Mouse (Mus musculus): ENCODE measurements around the gene Ski. TPM values are rescaled to one million over a fixed set of nuclear protein-coding genes. Genes with fewer than 3 reads are reported as not detected.

Gene Ski
- 14.3 and 15.4 TPM in 2 replicates for polyA plus RNA-seq (2014; fragmentation: Nextera tagmentation; extraction: Ambion mirVana)

- H3K9me3 ChIP-seq (ENCODE audit: control insufficient read depth, low read length) = no peaks in the 10 kb centered on the region
- H3K27me3 ChIP-seq (ENCODE audit: control insufficient read depth, insufficient read depth, low read length) = no peaks in the 10 kb centered on the region
- no peaks in the 10 kb centered on the region for H3K36me3 ChIP-seq (ENCODE audit: control insufficient read depth, insufficient read depth, low read length)
- DNase-seq (no peak), ATAC-seq (ENCODE audit: low FRiP score, low TSS enrichment) (no peak)
- peak within 1 kb of the TSS; percentile 94 for H3K9ac ChIP-seq (replicated peaks; ENCODE audit: low read length)
- H3K4me1 ChIP-seq (ENCODE audit: control insufficient read depth, insufficient read depth, low read length) = peaks cover 44% of the 10 kb centered on the region
- 2% methylated on average over 26 of the region's 63 CpGs for WGBS
- H3K27ac ChIP-seq (replicated peaks; ENCODE audit: low read depth, low read length) = peak within 1 kb of the TSS; percentile 93
- H3K4me3 ChIP-seq (replicated peaks; ENCODE audit: low read depth, low read length) = peak within 1 kb of the TSS; percentile 82
- H3K4me2 ChIP-seq (ENCODE audit: low read length) = peak within 1 kb of the TSS; percentile 100
These were observed at the start of gene Ski for GRCm38 (mm10) chr4:155222552-155222840. Gene Ski, minus strand, starts transcription at chr4:155222592.

- H3K36me3 ChIP-seq (ENCODE audit: control insufficient read depth, insufficient read depth, low read length) = peaks cover 30% of the 10 kb centered on the region; the same call in 1 of the 2 replicates
- H3K9me3 ChIP-seq (ENCODE audit: control insufficient read depth, low read length) = no peaks in the 10 kb centered on the region
- DNase-seq (peak; percentile 65), ATAC-seq (ENCODE audit: low FRiP score, low TSS enrichment) (no peak)
- no peak overlapping the region for H3K9ac ChIP-seq (replicated peaks; ENCODE audit: low read length)
- no peaks in the 10 kb centered on the region for H3K4me1 ChIP-seq (ENCODE audit: control insufficient read depth, insufficient read depth, low read length)
- no peak overlapping the region for H3K4me3 ChIP-seq (replicated peaks; ENCODE audit: low read depth, low read length)
- 35% methylated on average over 5 of the region's 5 CpGs for WGBS
- H3K27me3 ChIP-seq (ENCODE audit: control insufficient read depth, insufficient read depth, low read length) = no peaks in the 10 kb centered on the region
- H3K27ac ChIP-seq (replicated peaks; ENCODE audit: low read depth, low read length) = no peak overlapping the region
- no peak overlapping the region for H3K4me2 ChIP-seq (ENCODE audit: low read length)
These were observed 46.0 kb upstream of the Ski start for GRCm38 (mm10) chr4:155268382-155268781.

- no peak for DNase-seq
- Histone ChIP-seq H3K4me1 (ENCODE audit: control insufficient read depth, insufficient read depth, low read length) (no peaks in the 10 kb centered on the region), H3K27ac (replicated peaks; ENCODE audit: low read depth, low read length) (no peak overlapping the region), H3K27me3 (ENCODE audit: control insufficient read depth, insufficient read depth, low read length) (no peaks in the 10 kb centered on the region), H3K36me3 (ENCODE audit: control insufficient read depth, insufficient read depth, low read length) (peaks cover 28% of the 10 kb centered on the region; the same call in 1 of the 2 replicates), H3K9ac (replicated peaks; ENCODE audit: low read length) (no peak overlapping the region), H3K4me2 (ENCODE audit: low read length) (no peak overlapping the region), H3K9me3 (ENCODE audit: control insufficient read depth, low read length) (no peaks in the 10 kb centered on the region), H3K4me3 (replicated peaks; ENCODE audit: low read depth, low read length) (no peak overlapping the region)
- 68% methylated on average over 12 of the region's 12 CpGs for WGBS
- ATAC-seq (ENCODE audit: low FRiP score, low TSS enrichment) = no peak
These were observed 45.3 kb upstream of the Ski start for GRCm38 (mm10) chr4:155267639-155268175.

- H3K9me3 ChIP-seq (ENCODE audit: control insufficient read depth, low read length) = no peaks in the 10 kb centered on the region
- peaks cover 27% of the 10 kb centered on the region; the same call in 1 of the 2 replicates for H3K36me3 ChIP-seq (ENCODE audit: control insufficient read depth, insufficient read depth, low read length)
- no peaks in the 10 kb centered on the region for H3K4me1 ChIP-seq (ENCODE audit: control insufficient read depth, insufficient read depth, low read length)
- no peak overlapping the region for H3K4me2 ChIP-seq (ENCODE audit: low read length)
- H3K27ac ChIP-seq (replicated peaks; ENCODE audit: low read depth, low read length) = no peak overlapping the region
- DNase-seq = no peak
- no peak for ATAC-seq (ENCODE audit: low FRiP score, low TSS enrichment)
- H3K4me3 ChIP-seq (replicated peaks; ENCODE audit: low read depth, low read length) = no peak overlapping the region
- 87% methylated on average over 7 of the region's 7 CpGs for WGBS
- no peaks in the 10 kb centered on the region for H3K27me3 ChIP-seq (ENCODE audit: control insufficient read depth, insufficient read depth, low read length)
- H3K9ac ChIP-seq (replicated peaks; ENCODE audit: low read length) = no peak overlapping the region
These were observed 44.7 kb upstream of the Ski start for GRCm38 (mm10) chr4:155267047-155267543.

GRCm38 (mm10) chr4:155264521-155265321 is 42.3 kb upstream of the Ski start:
- Histone ChIP-seq H3K36me3 (ENCODE audit: control insufficient read depth, insufficient read depth, low read length) (peaks cover 22% of the 10 kb centered on the region), H3K9me3 (ENCODE audit: control insufficient read depth, low read length) (0 out of 2 replicates have a peak, but pooled peaks cover 3% of the 10 kb centered on the region), H3K27ac (replicated peaks; ENCODE audit: low read depth, low read length) (no peak overlapping the region), H3K9ac (replicated peaks; ENCODE audit: low read length) (no peak overlapping the region), H3K27me3 (ENCODE audit: control insufficient read depth, insufficient read depth, low read length) (no peaks in the 10 kb centered on the region), H3K4me3 (replicated peaks; ENCODE audit: low read depth, low read length) (no peak overlapping the region), H3K4me2 (ENCODE audit: low read length) (no peak overlapping the region), H3K4me1 (ENCODE audit: control insufficient read depth, insufficient read depth, low read length) (no peaks in the 10 kb centered on the region)
- 85% methylated on average over 3 of the region's 3 CpGs for WGBS
- ATAC-seq (ENCODE audit: low FRiP score, low TSS enrichment) = no peak
- no peak for DNase-seq

- H3K9me3 ChIP-seq (ENCODE audit: control insufficient read depth, low read length) = no peaks in the 10 kb centered on the region
- H3K4me3 ChIP-seq (replicated peaks; ENCODE audit: low read depth, low read length) = no peak overlapping the region
- no peaks in the 10 kb centered on the region for H3K27me3 ChIP-seq (ENCODE audit: control insufficient read depth, insufficient read depth, low read length)
- H3K27ac ChIP-seq (replicated peaks; ENCODE audit: low read depth, low read length) = no peak overlapping the region
- WGBS = 84% methylated on average over 6 of the region's 6 CpGs
- no peak for ATAC-seq (ENCODE audit: low FRiP score, low TSS enrichment)
- peak; percentile 8 for DNase-seq
- peaks cover 20% of the 10 kb centered on the region for H3K36me3 ChIP-seq (ENCODE audit: control insufficient read depth, insufficient read depth, low read length)
- peak overlapping the region; percentile 95; the same call in 1 of the 2 replicates for H3K4me2 ChIP-seq (ENCODE audit: low read length)
- H3K4me1 ChIP-seq (ENCODE audit: control insufficient read depth, insufficient read depth, low read length) = peaks cover 20% of the 10 kb centered on the region
- H3K9ac ChIP-seq (replicated peaks; ENCODE audit: low read length) = no peak overlapping the region; the same call in 1 of the 2 replicates
These were observed 29.9 kb upstream of the Ski start for GRCm38 (mm10) chr4:155252253-155252652.

GRCm38 (mm10) chr4:155251147-155251546 is 28.8 kb upstream of the Ski start:
- H3K9ac ChIP-seq (replicated peaks; ENCODE audit: low read length) = peak overlapping the region; percentile 90; the same call in 1 of the 2 replicates

GRCm38 (mm10) chr4:155250361-155251117 is 28.1 kb upstream of the Ski start:
- peaks cover 7% of the 10 kb centered on the region; the same call in 1 of the 2 replicates for H3K36me3 ChIP-seq (ENCODE audit: control insufficient read depth, insufficient read depth, low read length)
- no peaks in the 10 kb centered on the region for H3K27me3 ChIP-seq (ENCODE audit: control insufficient read depth, insufficient read depth, low read length)
- 9% methylated on average over 23 of the region's 23 CpGs for WGBS
- H3K9ac ChIP-seq (replicated peaks; ENCODE audit: low read length) = peak overlapping the region; percentile 90
- ATAC-seq (ENCODE audit: low FRiP score, low TSS enrichment) = peak; percentile 25
- H3K4me1 ChIP-seq (ENCODE audit: control insufficient read depth, insufficient read depth, low read length) = peaks cover 20% of the 10 kb centered on the region
- H3K9me3 ChIP-seq (ENCODE audit: control insufficient read depth, low read length) = no peaks in the 10 kb centered on the region
- H3K4me2 ChIP-seq (ENCODE audit: low read length) = peak overlapping the region; percentile 95
- H3K27ac ChIP-seq (replicated peaks; ENCODE audit: low read depth, low read length) = peak overlapping the region; percentile 99
- peak; percentile 18 for DNase-seq
- peak overlapping the region; percentile 63 for H3K4me3 ChIP-seq (replicated peaks; ENCODE audit: low read depth, low read length)

More at GRCm38 (mm10) chr4:155251147-155251546, 28.8 kb upstream of the Ski start:
- Histone ChIP-seq H3K4me1 (ENCODE audit: control insufficient read depth, insufficient read depth, low read length) (peaks cover 20% of the 10 kb centered on the region), H3K4me2 (ENCODE audit: low read length) (peak overlapping the region; percentile 95), H3K27ac (replicated peaks; ENCODE audit: low read depth, low read length) (0 out of 2 replicates have a peak overlapping the region, but pooled peaks have one; percentile 99), H3K9me3 (ENCODE audit: control insufficient read depth, low read length) (no peaks in the 10 kb centered on the region), H3K4me3 (replicated peaks; ENCODE audit: low read depth, low read length) (peak overlapping the region; percentile 63), H3K36me3 (ENCODE audit: control insufficient read depth, insufficient read depth, low read length) (peaks cover 12% of the 10 kb centered on the region; the same call in 1 of the 2 replicates), H3K27me3 (ENCODE audit: control insufficient read depth, insufficient read depth, low read length) (no peaks in the 10 kb centered on the region)
- peak; percentile 22 for DNase-seq
- 62% methylated on average over 3 of the region's 3 CpGs for WGBS
- ATAC-seq (ENCODE audit: low FRiP score, low TSS enrichment) = no peak
